Mouse (Mus musculus) forebrain, embryonic 12.5 days (tissue): ENCODE measurements at regions not wholly inside any gene's neighbourhood (a gene's known extent, or its start where the extent isn't known, plus 50 kb on each side); places are given as distances from the start of the nearest gene placed in this dataset.
A peak's percentile ranks its signal among the peaks of the same experiment; 100 is the strongest.

Experiments
- ATAC-seq: fragments of 200-750 bp; cut with Nextera tagmentation; 2 replicates; pipeline ENCODE4 v1.8.0; 2017; ENCODE audit warnings: moderate TSS enrichment; ENCODE audit not compliant: low FRiP score
- H3K27ac ChIP-seq: fragments of 300-500 bp; sonication (generic); 2 replicates; pipeline ENCODE4 v1.5.1; 2016; ENCODE audit warnings: mild to moderate bottlenecking
- H3K27me3 ChIP-seq: fragments of 300-500 bp; sonication (generic); 2 replicates; pipeline ENCODE4 v1.6.1; 2016; ENCODE audit warnings: mild to moderate bottlenecking
- H3K36me3 ChIP-seq: fragments of 300-500 bp; sonication (generic); replicated peaks from 2 replicates; pipeline ENCODE4 v1.6.1; 2016; ENCODE audit warnings: mild to moderate bottlenecking
- H3K4me1 ChIP-seq: fragments of 300-500 bp; sonication (generic); 2 replicates; pipeline ENCODE4 v1.6.1; 2016
- H3K4me2 ChIP-seq: fragments of 300-500 bp; sonication (generic); 2 replicates; pipeline ENCODE4 v1.6.1; 2016; ENCODE audit warnings: mild to moderate bottlenecking, moderate library complexity
- H3K4me3 ChIP-seq: fragments of 300-500 bp; sonication (generic); replicated peaks from 2 replicates; pipeline ENCODE4 v1.5.1; 2016; ENCODE audit warnings: mild to moderate bottlenecking
- H3K9ac ChIP-seq: fragments of 300-500 bp; sonication (generic); 2 replicates; pipeline ENCODE4 v1.6.1; 2016; ENCODE audit warnings: mild to moderate bottlenecking
- H3K9me3 ChIP-seq: fragments of 300-500 bp; sonication (generic); 2 replicates; pipeline ENCODE4 v1.6.1; 2016
- WGBS: fragments of 180-500 bp; shearing (Covaris S2); methylation state at CpG from one replicate; pipeline ENCODE4 v1.1.7; 2016; 5-methylcytosine and 5-hydroxymethylcytosine counted together

DNA sequence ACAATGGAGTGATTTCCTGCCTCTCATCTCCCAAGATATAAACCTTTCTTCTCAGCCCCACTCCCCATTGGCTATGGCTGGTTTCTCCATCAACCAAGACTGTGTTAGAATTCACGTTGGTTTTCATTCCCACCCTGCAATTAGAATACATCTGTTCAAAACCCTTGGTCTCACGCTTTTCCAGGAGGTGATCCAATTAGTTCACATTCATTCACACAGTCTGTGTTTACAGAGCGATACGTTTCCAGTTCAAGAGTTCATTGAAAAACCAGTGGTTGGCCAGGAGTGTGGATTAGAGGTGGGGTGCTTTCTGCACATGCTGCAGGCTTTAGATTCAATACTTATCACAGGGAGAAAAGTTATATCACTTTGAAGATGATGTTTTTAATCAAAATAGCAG lies 412.5 kb downstream of the D3Ertd751e start:
- H3K4me3 ChIP-seq = no peak overlapping the region
- WGBS = 16% methylated on average over 4 of the region's 4 CpGs
- H3K27me3 ChIP-seq = peaks cover 28% of the 10 kb centered on the region
- peaks cover 3% of the 10 kb centered on the region for H3K4me1 ChIP-seq
- H3K9ac ChIP-seq = no peak overlapping the region
- peak; percentile 52; the same call in 1 of the 2 replicates for ATAC-seq
- H3K9me3 ChIP-seq = no peaks in the 10 kb centered on the region
- no peaks in the 10 kb centered on the region for H3K36me3 ChIP-seq
- no peak overlapping the region for H3K4me2 ChIP-seq
- H3K27ac ChIP-seq = no peak overlapping the region

DNA sequence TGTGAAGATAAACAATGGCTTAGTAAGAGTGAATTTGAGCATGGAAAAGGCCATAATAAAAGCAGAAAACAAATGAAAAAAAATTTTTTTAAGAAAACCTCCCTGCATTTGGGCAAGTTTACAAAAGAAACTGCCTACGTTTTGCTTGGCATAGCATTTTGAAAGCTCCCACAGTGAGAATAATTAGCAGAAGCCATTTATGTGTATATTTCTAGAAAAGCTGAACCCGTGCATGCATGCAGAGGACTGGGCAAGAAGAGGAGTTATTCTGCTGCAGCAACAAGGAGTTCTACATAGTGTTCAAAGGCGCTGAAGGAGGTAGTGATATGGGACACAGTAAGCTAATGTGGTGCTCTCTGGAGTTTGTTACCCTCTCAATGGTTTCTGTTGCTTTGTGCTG lies 421.3 kb downstream of the D3Ertd751e start:
- Histone ChIP-seq H3K27ac (no peak overlapping the region), H3K4me2 (no peak overlapping the region), H3K36me3 (no peaks in the 10 kb centered on the region), H3K9ac (no peak overlapping the region), H3K27me3 (peaks cover 13% of the 10 kb centered on the region), H3K4me1 (no peaks in the 10 kb centered on the region), H3K4me3 (no peak overlapping the region), H3K9me3 (no peaks in the 10 kb centered on the region)
- ATAC-seq = no peak
- 42% methylated on average over 3 of the region's 3 CpGs for WGBS

DNA sequence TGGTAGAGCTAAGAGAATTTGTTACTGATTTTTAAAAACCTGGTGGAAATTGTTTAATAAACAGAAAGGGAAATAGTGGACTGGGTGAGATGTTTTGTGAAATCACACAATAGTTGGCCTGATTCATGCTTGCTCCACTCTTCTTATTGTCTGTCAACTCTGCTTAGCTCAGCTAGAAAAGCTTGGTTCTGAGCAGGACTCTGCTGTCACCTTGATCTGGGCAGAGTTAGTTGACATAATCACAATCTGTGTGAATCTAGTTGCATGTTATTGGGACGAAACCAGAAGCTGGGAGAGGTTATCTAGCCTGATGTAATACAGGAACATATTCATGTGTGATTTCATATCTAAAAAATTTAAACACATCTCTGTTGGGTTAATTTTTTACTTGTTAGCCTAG lies 456.8 kb downstream of the D3Ertd751e start:
- 88% methylated on average over 1 of the region's 1 CpGs for WGBS
- H3K36me3 ChIP-seq = no peaks in the 10 kb centered on the region

GRCm38 (mm10) chr3:42201373-42201772 lies 459.0 kb downstream of the D3Ertd751e start:
- H3K27me3 ChIP-seq = no peaks in the 10 kb centered on the region
- no peaks in the 10 kb centered on the region for H3K9me3 ChIP-seq
- no peak overlapping the region for H3K27ac ChIP-seq
- no peak overlapping the region for H3K4me3 ChIP-seq
- H3K9ac ChIP-seq = no peak overlapping the region
- 91% methylated on average over 6 of the region's 6 CpGs for WGBS
- no peak overlapping the region for H3K4me2 ChIP-seq
- H3K36me3 ChIP-seq = no peaks in the 10 kb centered on the region
- no peak for ATAC-seq
- no peaks in the 10 kb centered on the region for H3K4me1 ChIP-seq

More for the DNA sequence above, 456.8 kb downstream of the D3Ertd751e start:
- H3K4me1 ChIP-seq = no peaks in the 10 kb centered on the region
- no peaks in the 10 kb centered on the region for H3K9me3 ChIP-seq
- no peak for ATAC-seq
- H3K4me2 ChIP-seq = no peak overlapping the region
- no peaks in the 10 kb centered on the region for H3K27me3 ChIP-seq
- no peak overlapping the region for H3K9ac ChIP-seq
- H3K4me3 ChIP-seq = no peak overlapping the region
- no peak overlapping the region for H3K27ac ChIP-seq

GRCm38 (mm10) chr3:42205640-42206039 lies 463.2 kb downstream of the D3Ertd751e start:
- Histone ChIP-seq H3K9me3 (no peaks in the 10 kb centered on the region), H3K4me1 (no peaks in the 10 kb centered on the region), H3K36me3 (no peaks in the 10 kb centered on the region), H3K4me2 (no peak overlapping the region), H3K4me3 (no peak overlapping the region), H3K9ac (no peak overlapping the region), H3K27ac (no peak overlapping the region), H3K27me3 (no peaks in the 10 kb centered on the region)
- 93% methylated on average over 4 of the region's 4 CpGs for WGBS
- no peak for ATAC-seq

- Histone ChIP-seq H3K36me3 (no peaks in the 10 kb centered on the region), H3K4me2 (no peak overlapping the region)
- no peak for ATAC-seq
Observed at GRCm38 (mm10) chr3:42211420-42211819, 469.0 kb downstream of the D3Ertd751e start.

DNA sequence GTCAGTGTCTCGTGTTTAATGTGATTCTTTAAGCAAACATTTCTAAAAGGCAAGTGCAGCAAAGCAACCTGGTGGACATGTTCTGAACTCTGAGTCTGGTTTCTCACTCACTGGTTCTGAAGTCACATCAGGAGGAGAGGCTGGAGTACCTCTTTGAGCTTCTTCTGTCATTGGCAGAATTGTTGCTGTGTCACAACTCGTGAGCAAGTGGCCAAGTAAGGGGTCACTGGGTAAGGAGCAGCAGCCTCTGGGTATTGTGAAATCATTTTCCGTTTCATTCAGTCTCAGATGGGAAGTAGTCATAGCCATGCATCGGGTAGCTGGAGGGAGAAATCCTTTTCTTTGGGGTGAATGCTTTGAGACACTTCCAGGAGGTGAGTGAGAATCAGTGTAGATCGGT lies 470.0 kb downstream of the D3Ertd751e start:
- no peak overlapping the region for H3K4me3 ChIP-seq
- no peaks in the 10 kb centered on the region for H3K27me3 ChIP-seq
- H3K27ac ChIP-seq = no peak overlapping the region
- no peak overlapping the region for H3K9ac ChIP-seq
- ATAC-seq = no peak
- H3K36me3 ChIP-seq = no peaks in the 10 kb centered on the region
- H3K4me2 ChIP-seq = no peak overlapping the region
- WGBS = 84% methylated on average over 5 of the region's 5 CpGs
- H3K4me1 ChIP-seq = peaks cover 5% of the 10 kb centered on the region; the same call in 1 of the 2 replicates
- no peaks in the 10 kb centered on the region for H3K9me3 ChIP-seq

More at GRCm38 (mm10) chr3:42211420-42211819, 469.0 kb downstream of the D3Ertd751e start:
- Histone ChIP-seq H3K4me1 (peaks cover 5% of the 10 kb centered on the region; the same call in 1 of the 2 replicates), H3K27me3 (no peaks in the 10 kb centered on the region), H3K9me3 (no peaks in the 10 kb centered on the region), H3K9ac (no peak overlapping the region), H3K27ac (no peak overlapping the region), H3K4me3 (no peak overlapping the region)
- WGBS = 89% methylated on average over 3 of the region's 3 CpGs

- Histone ChIP-seq H3K9me3 (no peaks in the 10 kb centered on the region), H3K27ac (no peak overlapping the region), H3K4me2 (no peak overlapping the region), H3K36me3 (no peaks in the 10 kb centered on the region), H3K27me3 (no peaks in the 10 kb centered on the region), H3K9ac (no peak overlapping the region), H3K4me3 (no peak overlapping the region), H3K4me1 (peaks cover 5% of the 10 kb centered on the region; the same call in 1 of the 2 replicates)
- 61% methylated on average over 6 of the region's 6 CpGs for WGBS
- ATAC-seq = no peak
Observed at GRCm38 (mm10) chr3:42213163-42213562, 470.8 kb downstream of the D3Ertd751e start.

- Histone ChIP-seq H3K36me3 (no peaks in the 10 kb centered on the region), H3K27me3 (no peaks in the 10 kb centered on the region), H3K4me3 (no peak overlapping the region), H3K4me1 (peaks cover 5% of the 10 kb centered on the region; the same call in 1 of the 2 replicates), H3K9ac (no peak overlapping the region), H3K27ac (no peak overlapping the region), H3K9me3 (no peaks in the 10 kb centered on the region), H3K4me2 (no peak overlapping the region)
- WGBS = 51% methylated on average over 10 of the region's 10 CpGs
- ATAC-seq = peak; percentile 51; the same call in 1 of the 2 replicates
Observed at GRCm38 (mm10) chr3:42214624-42215276, 472.3 kb downstream of the D3Ertd751e start.

- Histone ChIP-seq H3K27me3 (no peaks in the 10 kb centered on the region), H3K9me3 (no peaks in the 10 kb centered on the region), H3K4me3 (no peak overlapping the region), H3K4me1 (peaks cover 5% of the 10 kb centered on the region; the same call in 1 of the 2 replicates), H3K9ac (no peak overlapping the region), H3K36me3 (no peaks in the 10 kb centered on the region), H3K4me2 (no peak overlapping the region), H3K27ac (no peak overlapping the region)
- no peak for ATAC-seq
- WGBS = 85% methylated on average over 3 of the region's 3 CpGs
Observed at GRCm38 (mm10) chr3:42218719-42219118, 476.3 kb downstream of the D3Ertd751e start.

DNA sequence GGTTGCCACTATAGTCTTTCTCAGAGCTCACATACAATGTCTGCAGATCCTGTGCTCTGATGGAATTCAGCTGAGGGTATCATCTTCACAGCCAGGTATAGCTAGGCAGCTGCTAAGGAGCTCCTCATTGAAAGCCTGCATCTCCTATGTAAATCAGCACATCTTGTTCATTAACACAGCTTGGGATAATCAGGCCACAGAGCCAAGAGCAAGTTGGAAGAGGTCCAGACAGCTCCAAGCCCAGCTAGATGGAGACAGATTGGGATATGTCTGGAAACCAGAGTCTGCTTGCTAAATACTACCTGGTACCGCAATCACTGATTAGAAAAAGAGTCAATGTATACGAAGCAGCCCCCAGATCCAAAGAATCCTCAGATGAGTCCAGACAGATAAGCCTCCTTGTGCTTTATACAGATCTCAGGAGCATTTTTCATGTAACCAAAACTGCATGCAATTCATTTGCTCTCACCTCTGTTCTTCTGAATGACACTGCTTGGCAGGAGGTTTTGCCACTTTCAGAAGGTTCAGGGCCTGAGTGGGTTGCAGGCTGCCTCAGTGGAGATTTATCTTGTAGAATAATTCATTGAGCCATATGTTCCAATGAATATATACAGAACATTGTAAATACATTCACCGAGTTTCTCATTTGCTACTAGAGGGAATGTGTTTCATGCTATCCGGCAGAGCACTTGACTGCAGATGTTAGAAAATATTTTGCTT lies 485.4 kb downstream of the D3Ertd751e start:
- Histone ChIP-seq H3K36me3 (no peaks in the 10 kb centered on the region), H3K9me3 (no peaks in the 10 kb centered on the region), H3K27me3 (no peaks in the 10 kb centered on the region), H3K4me2 (no peak overlapping the region), H3K27ac (no peak overlapping the region), H3K4me3 (no peak overlapping the region), H3K9ac (no peak overlapping the region), H3K4me1 (no peaks in the 10 kb centered on the region)
- peak; percentile 36; the same call in 1 of the 2 replicates for ATAC-seq
- 94% methylated on average over 4 of the region's 4 CpGs for WGBS

- Histone ChIP-seq H3K27ac (no peak overlapping the region), H3K4me3 (no peak overlapping the region), H3K36me3 (no peaks in the 10 kb centered on the region), H3K27me3 (no peaks in the 10 kb centered on the region), H3K4me2 (no peak overlapping the region), H3K9ac (no peak overlapping the region), H3K9me3 (no peaks in the 10 kb centered on the region), H3K4me1 (no peaks in the 10 kb centered on the region)
- WGBS = 91% methylated on average over 3 of the region's 3 CpGs
- no peak for ATAC-seq
Observed at GRCm38 (mm10) chr3:42228399-42228755, 486.0 kb downstream of the D3Ertd751e start.

DNA sequence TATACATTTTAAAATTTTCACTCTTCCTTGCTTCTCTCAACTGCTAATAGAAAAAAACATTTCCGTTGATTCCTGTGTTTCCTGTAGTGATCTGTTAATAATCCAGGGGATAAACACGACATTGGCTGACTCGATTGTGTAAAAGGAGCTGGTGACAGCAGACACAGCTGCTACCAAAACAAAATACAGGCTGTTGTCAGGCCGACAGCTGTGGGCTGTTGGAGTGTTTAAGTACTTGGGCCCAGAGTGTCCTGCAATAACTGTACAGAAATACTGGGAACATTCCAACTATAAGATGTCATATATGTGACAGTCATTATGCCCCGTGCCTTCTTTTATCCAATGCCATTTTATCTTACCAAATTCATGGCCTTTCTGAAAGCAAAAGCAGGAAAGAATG lies 489.9 kb downstream of the D3Ertd751e start:
- no peak overlapping the region for H3K4me2 ChIP-seq
- H3K36me3 ChIP-seq = no peaks in the 10 kb centered on the region
- no peak overlapping the region for H3K9ac ChIP-seq
- H3K4me1 ChIP-seq = no peaks in the 10 kb centered on the region
- no peak overlapping the region for H3K4me3 ChIP-seq
- no peak for ATAC-seq
- H3K27me3 ChIP-seq = no peaks in the 10 kb centered on the region
- no peaks in the 10 kb centered on the region for H3K9me3 ChIP-seq
- WGBS = 84% methylated on average over 5 of the region's 5 CpGs
- no peak overlapping the region for H3K27ac ChIP-seq
